Mouse (Mus musculus): ENCODE measurements around the gene Nbeal2.

Gene Nbeal2

GRCm38 (mm10) chr9:110676492-110676911 is 22.5 kb upstream of the Nbeal2 start:
- DNase-seq (ENCODE audit: low read depth, low spot score), result no peak

- no peak for DNase-seq (ENCODE audit: low read depth, low spot score)
These were observed 19.3 kb upstream of the Nbeal2 start for GRCm38 (mm10) chr9:110673107-110673752.

- no peak for DNase-seq (ENCODE audit: low read depth, low spot score)
These were observed 18.6 kb upstream of the Nbeal2 start for GRCm38 (mm10) chr9:110672462-110673106.

GRCm38 (mm10) chr9:110669785-110670184 is 15.8 kb upstream of the Nbeal2 start:
- DNase-seq (ENCODE audit: low read depth, low spot score), result no peak

- DNase-seq (ENCODE audit: low read depth, low spot score), result no peak
These were observed 14.8 kb upstream of the Nbeal2 start for GRCm38 (mm10) chr9:110668601-110669293.

- DNase-seq (ENCODE audit: low read depth, low spot score), result peak; percentile 54
These were observed 13.4 kb upstream of the Nbeal2 start for GRCm38 (mm10) chr9:110667219-110667836.

GRCm38 (mm10) chr9:110666374-110666773 is 12.4 kb upstream of the Nbeal2 start:
- no peak for DNase-seq (ENCODE audit: low read depth, low spot score)

- DNase-seq (ENCODE audit: low read depth, low spot score), result no peak
These were observed 12.0 kb upstream of the Nbeal2 start for GRCm38 (mm10) chr9:110665912-110666311.

- DNase-seq (ENCODE audit: low read depth, low spot score), result no peak
These were observed 8.9 kb upstream of the Nbeal2 start for GRCm38 (mm10) chr9:110662844-110663243.

- no peak for DNase-seq (ENCODE audit: low read depth, low spot score)
These were observed 7.1 kb upstream of the Nbeal2 start for GRCm38 (mm10) chr9:110660856-110661612.

GRCm38 (mm10) chr9:110660208-110660607 is 6.2 kb upstream of the Nbeal2 start:
- DNase-seq (ENCODE audit: low read depth, low spot score), result no peak

GRCm38 (mm10) chr9:110659521-110659920 is 5.6 kb upstream of the Nbeal2 start:
- DNase-seq (ENCODE audit: low read depth, low spot score), result no peak

GRCm38 (mm10) chr9:110657474-110658078 is 3.6 kb upstream of the Nbeal2 start:
- DNase-seq (ENCODE audit: low read depth, low spot score), result peak; percentile 70

GRCm38 (mm10) chr9:110656249-110657221 is 2.6 kb upstream of the Nbeal2 start, which contains the start of gene Ccdc12:
Ccdc12 (plus strand) TSS chr9:110656503.
- DNase-seq (ENCODE audit: low read depth, low spot score), result peak; percentile 98

GRCm38 (mm10) chr9:110655651-110656007 is 1.7 kb upstream of the Nbeal2 start:
- no peak for DNase-seq (ENCODE audit: low read depth, low spot score)

GRCm38 (mm10) chr9:110654726-110655650 is 1.0 kb upstream of the Nbeal2 start:
- no peak for DNase-seq (ENCODE audit: low read depth, low spot score)

- no peak for DNase-seq (ENCODE audit: low read depth, low spot score)
These were observed 852 bp downstream of the Nbeal2 start for GRCm38 (mm10) chr9:110652963-110653654.

Data from skeletal muscle tissue, adult 2 months (tissue).